Mouse (Mus musculus): ENCODE results near the gene Pex14. TPM values are rescaled to one million over a fixed set of nuclear protein-coding genes. Genes with fewer than 3 reads are reported as not detected.

Pex14 gene
- 39.6 and 43.7 TPM in 2 replicates for polyA plus RNA-seq (2014; fragmentation: Nextera tagmentation; extraction: Ambion mirVana)

DNA sequence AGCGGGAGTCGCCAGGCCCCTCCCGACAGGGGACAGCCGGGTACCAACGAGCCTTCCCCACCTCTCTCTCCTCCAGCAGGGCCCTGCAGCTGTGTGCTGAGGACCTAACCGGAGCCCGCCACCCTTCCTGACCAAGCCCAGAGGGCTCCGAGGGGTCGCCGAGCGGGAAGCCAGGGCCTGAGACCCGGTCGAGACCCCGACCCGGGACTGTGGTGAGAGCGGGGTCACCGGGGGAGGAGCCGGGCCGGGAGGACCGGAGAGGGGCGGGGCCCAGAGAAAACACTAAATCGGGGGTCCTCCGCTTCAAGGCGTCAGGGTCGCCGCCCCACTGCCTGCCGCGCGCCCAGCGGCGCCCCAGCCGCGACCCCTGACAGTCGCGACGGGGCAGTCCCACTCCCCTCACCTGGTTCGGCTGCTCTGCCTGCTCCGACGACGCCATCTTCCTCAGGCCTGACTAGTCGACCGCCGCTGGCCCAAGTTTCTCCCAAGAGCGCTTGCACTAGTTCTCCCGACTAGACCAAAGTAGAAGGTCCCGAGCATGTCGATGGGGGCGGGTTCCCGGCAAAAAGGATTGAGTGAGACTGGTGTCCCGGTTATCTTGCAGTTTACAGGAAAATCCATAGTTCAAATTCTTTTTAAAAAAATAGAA, at the start of gene Pex14:
TSS of gene Pex14 (minus strand) at position 508 of the 649 bp plus-strand sequence.
- under 1% methylated on average over 47 of the region's 50 CpGs for WGBS
- ATAC-seq (ENCODE audit: insufficient read depth) (peak; percentile 80), DNase-seq (peak; percentile 96)
- TF ChIP-seq CTCF (IDR thresholded peaks at IDR 0.05; ENCODE audit: low read depth), result no peak
- H3K36me3 ChIP-seq (ENCODE audit: insufficient read depth), result no peaks in the 10 kb centered on the region
- H3K4me2 ChIP-seq, result peak within 1 kb of the TSS; percentile 94
- H3K9ac ChIP-seq, result peak within 1 kb of the TSS; percentile 88
- H3K27me3 ChIP-seq (ENCODE audit: insufficient read depth, low read length), result no peaks in the 10 kb centered on the region
- H3K27ac ChIP-seq (ENCODE audit: low read depth), result peak within 1 kb of the TSS; percentile 63; the same call in 1 of the 2 replicates
- H3K4me3 ChIP-seq (ENCODE audit: low read depth, low read length), result peak within 1 kb of the TSS; percentile 98
- no peaks in the 10 kb centered on the region for H3K9me3 ChIP-seq (ENCODE audit: low read depth, low read length)
- H3K4me1 ChIP-seq (ENCODE audit: insufficient read depth), result peaks cover 5% of the 10 kb centered on the region; the same call in 1 of the 2 replicates

DNA sequence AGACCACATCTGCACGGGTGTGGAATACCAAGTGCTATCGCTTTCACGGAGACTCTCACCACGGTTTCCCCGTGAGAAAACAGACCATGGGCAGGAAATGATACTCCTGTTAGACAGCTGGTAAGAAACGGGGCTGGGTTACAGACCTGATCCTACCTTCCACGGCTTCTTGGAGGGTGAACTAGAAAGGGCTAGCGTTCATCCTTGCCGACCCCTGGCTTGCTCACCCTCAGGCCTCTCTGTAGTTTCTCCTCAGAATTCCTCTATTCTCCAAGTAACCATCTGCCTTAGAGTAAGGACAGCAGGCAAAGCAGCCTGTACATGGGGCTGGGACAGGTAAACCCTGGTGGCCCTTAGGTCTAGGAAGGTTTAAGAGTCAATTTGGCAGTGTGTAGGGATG, 49.5 kb upstream of the Pex14 start:
- 75% methylated on average over 9 of the region's 9 CpGs for WGBS

DNA sequence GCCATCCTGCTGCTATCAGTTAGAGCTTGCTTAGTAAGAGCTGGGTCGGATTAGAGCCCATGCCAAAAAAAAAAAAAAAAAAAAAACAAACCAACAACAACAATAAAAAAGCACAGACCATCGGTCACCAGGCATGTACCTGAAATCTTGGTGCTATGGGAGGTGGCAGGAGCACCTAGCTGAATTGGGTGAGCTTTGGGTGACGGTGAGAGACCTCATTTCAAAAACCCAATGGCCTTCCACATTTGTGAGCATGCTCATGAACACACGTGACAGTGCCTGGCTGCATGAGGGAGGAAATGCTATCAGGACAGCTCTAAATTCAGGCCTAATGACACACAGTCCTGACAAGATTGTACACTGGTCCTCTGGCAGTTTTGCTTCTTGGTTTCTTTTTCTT, 48.4 kb upstream of the Pex14 start:
- Histone ChIP-seq H3K4me2 (no peak overlapping the region), H3K27ac (ENCODE audit: low read depth) (no peak overlapping the region), H3K9ac (no peak overlapping the region), H3K36me3 (ENCODE audit: insufficient read depth) (peaks cover 39% of the 10 kb centered on the region), H3K4me1 (ENCODE audit: insufficient read depth) (no peaks in the 10 kb centered on the region), H3K27me3 (ENCODE audit: insufficient read depth, low read length) (no peaks in the 10 kb centered on the region), H3K9me3 (ENCODE audit: low read depth, low read length) (no peaks in the 10 kb centered on the region), H3K4me3 (ENCODE audit: low read depth, low read length) (no peak overlapping the region)
- ATAC-seq (ENCODE audit: insufficient read depth) (no peak), DNase-seq (no peak)
- no peak for TF ChIP-seq CTCF (IDR thresholded peaks at IDR 0.05; ENCODE audit: low read depth)
- whole genome bisulfite sequencing, result 68% methylated on average over 4 of the region's 4 CpGs

More for the DNA sequence above, 49.5 kb upstream of the Pex14 start:
- Histone ChIP-seq H3K9ac (no peak overlapping the region), H3K36me3 (ENCODE audit: insufficient read depth) (peaks cover 51% of the 10 kb centered on the region), H3K27me3 (ENCODE audit: insufficient read depth, low read length) (no peaks in the 10 kb centered on the region), H3K4me2 (no peak overlapping the region), H3K9me3 (ENCODE audit: low read depth, low read length) (no peaks in the 10 kb centered on the region), H3K27ac (ENCODE audit: low read depth) (peak overlapping the region; percentile 8; the same call in 1 of the 2 replicates), H3K4me1 (ENCODE audit: insufficient read depth) (no peaks in the 10 kb centered on the region), H3K4me3 (ENCODE audit: low read depth, low read length) (no peak overlapping the region)
- DNase-seq (no peak), ATAC-seq (ENCODE audit: insufficient read depth) (no peak)
- TF ChIP-seq CTCF (IDR thresholded peaks at IDR 0.05; ENCODE audit: low read depth), result no peak

DNA sequence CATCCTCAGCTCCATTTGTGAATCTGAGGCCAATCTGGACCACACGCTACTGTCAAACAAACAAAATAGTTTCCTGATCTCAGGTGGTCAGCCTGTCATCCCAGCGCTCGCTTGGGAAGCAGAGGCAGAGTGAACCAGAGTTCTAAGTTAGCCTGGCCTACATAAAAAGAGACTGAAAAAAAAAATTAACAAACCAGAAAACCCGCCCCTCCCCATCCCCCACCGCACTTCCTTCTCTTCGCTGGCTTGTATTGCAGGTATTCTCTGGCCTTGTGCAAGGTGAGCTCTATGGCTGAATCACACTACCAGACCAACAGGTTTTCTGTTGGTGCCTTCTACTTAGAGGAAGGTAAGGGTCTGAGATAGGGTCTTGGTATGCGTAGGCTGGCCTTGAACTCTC, 47.9 kb upstream of the Pex14 start:
- H3K4me2 ChIP-seq, result no peak overlapping the region
- ATAC-seq (ENCODE audit: insufficient read depth) (no peak), DNase-seq (no peak)
- H3K27me3 ChIP-seq (ENCODE audit: insufficient read depth, low read length), result no peaks in the 10 kb centered on the region
- TF ChIP-seq CTCF (IDR thresholded peaks at IDR 0.05; ENCODE audit: low read depth), result no peak
- H3K9ac ChIP-seq, result no peak overlapping the region
- no peak overlapping the region for H3K4me3 ChIP-seq (ENCODE audit: low read depth, low read length)
- H3K36me3 ChIP-seq (ENCODE audit: insufficient read depth), result peaks cover 34% of the 10 kb centered on the region
- H3K4me1 ChIP-seq (ENCODE audit: insufficient read depth), result no peaks in the 10 kb centered on the region
- 66% methylated on average over 7 of the region's 7 CpGs for WGBS
- no peak overlapping the region for H3K27ac ChIP-seq (ENCODE audit: low read depth)
- H3K9me3 ChIP-seq (ENCODE audit: low read depth, low read length), result no peaks in the 10 kb centered on the region

DNA sequence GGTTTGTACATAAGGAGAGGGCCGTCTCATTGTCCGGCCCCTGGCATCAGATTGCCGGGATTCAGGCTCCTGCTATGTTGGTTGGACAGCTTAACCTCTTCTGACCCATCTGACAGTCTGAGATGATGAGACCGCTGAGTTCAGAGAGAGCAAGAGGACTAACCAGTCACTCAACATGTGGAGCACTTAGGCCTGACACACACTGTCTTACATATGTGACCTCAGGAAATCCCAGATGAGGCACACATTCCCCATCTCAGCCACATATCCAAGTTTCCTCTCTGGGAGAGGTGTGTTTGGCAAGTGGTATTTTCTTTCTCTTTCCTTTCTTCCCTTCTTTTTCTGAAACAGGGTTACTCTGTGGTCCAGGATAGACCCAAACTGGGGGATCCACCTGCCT, 45.5 kb upstream of the Pex14 start:
- DNase-seq, result no peak
- Histone ChIP-seq H3K9ac (no peak overlapping the region), H3K27ac (ENCODE audit: low read depth) (no peak overlapping the region), H3K4me1 (ENCODE audit: insufficient read depth) (no peaks in the 10 kb centered on the region), H3K36me3 (ENCODE audit: insufficient read depth) (peaks cover 10% of the 10 kb centered on the region), H3K4me2 (no peak overlapping the region), H3K27me3 (ENCODE audit: insufficient read depth, low read length) (no peaks in the 10 kb centered on the region), H3K9me3 (ENCODE audit: low read depth, low read length) (no peaks in the 10 kb centered on the region), H3K4me3 (ENCODE audit: low read depth, low read length) (no peak overlapping the region)
- ATAC-seq (ENCODE audit: insufficient read depth), result no peak
- 73% methylated on average over 4 of the region's 4 CpGs for WGBS
- no peak for TF ChIP-seq CTCF (IDR thresholded peaks at IDR 0.05; ENCODE audit: low read depth)

DNA sequence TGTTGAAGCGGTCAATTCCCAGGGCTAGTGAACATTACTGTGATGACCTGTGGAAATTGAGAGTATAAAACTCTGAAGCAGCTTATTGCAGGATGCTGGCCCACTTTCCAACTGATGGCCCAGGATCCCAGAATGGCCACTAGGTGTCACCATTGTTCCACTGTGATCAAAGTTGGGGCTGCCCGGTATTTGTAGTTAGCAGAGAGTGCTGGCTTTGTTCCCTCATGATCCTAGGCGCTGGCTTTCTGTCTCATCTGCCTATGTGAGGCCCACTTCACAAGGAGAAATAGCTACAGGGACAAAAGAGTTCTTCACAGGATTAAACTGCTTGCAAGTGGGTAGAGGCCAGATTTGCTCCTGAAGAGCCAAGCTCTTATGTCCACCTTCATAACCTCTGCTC, 44.8 kb upstream of the Pex14 start:
- H3K4me2 ChIP-seq, result no peak overlapping the region
- H3K4me3 ChIP-seq (ENCODE audit: low read depth, low read length), result no peak overlapping the region
- peaks cover 4% of the 10 kb centered on the region; the same call in 1 of the 2 replicates for H3K36me3 ChIP-seq (ENCODE audit: insufficient read depth)
- DNase-seq (peak; percentile 96), ATAC-seq (ENCODE audit: insufficient read depth) (peak; percentile 86)
- H3K27ac ChIP-seq (ENCODE audit: low read depth), result no peak overlapping the region
- peak; percentile 98 for TF ChIP-seq CTCF (IDR thresholded peaks at IDR 0.05; ENCODE audit: low read depth)
- no peaks in the 10 kb centered on the region for H3K27me3 ChIP-seq (ENCODE audit: insufficient read depth, low read length)
- H3K9me3 ChIP-seq (ENCODE audit: low read depth, low read length), result no peaks in the 10 kb centered on the region
- WGBS, result 2% methylated on average over 3 of the region's 3 CpGs
- peak overlapping the region; percentile 26 for H3K9ac ChIP-seq
- H3K4me1 ChIP-seq (ENCODE audit: insufficient read depth), result no peaks in the 10 kb centered on the region

DNA sequence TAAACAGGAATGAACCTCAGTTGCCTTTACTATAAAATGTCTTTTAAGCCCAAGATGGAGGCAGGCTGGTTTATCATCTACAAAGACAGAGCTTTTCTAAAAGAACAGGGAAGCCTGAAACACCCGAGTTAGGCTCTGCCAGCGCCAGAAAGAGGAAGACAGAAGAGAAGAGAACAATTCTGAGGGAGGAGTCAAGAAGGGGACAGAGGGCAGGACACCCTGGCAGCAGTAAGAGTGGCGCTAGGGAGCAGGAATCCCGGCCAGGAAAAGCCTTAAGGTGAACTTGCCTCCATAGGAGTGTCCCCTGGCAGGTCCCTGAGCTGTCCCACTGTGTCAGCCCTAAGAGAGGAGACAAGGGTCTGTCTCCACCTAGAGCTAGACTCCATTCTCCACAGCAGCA, 43.9 kb upstream of the Pex14 start:
- no peaks in the 10 kb centered on the region for H3K36me3 ChIP-seq (ENCODE audit: insufficient read depth)
- DNase-seq, result no peak
- H3K27me3 ChIP-seq (ENCODE audit: insufficient read depth, low read length), result no peaks in the 10 kb centered on the region
- no peak for TF ChIP-seq CTCF (IDR thresholded peaks at IDR 0.05; ENCODE audit: low read depth)
- no peaks in the 10 kb centered on the region for H3K4me1 ChIP-seq (ENCODE audit: insufficient read depth)
- 19% methylated on average over 4 of the region's 4 CpGs for WGBS
- no peaks in the 10 kb centered on the region for H3K9me3 ChIP-seq (ENCODE audit: low read depth, low read length)
- no peak overlapping the region for H3K9ac ChIP-seq
- H3K4me3 ChIP-seq (ENCODE audit: low read depth, low read length), result no peak overlapping the region
- no peak overlapping the region for H3K27ac ChIP-seq (ENCODE audit: low read depth)
- no peak for ATAC-seq (ENCODE audit: insufficient read depth)
- no peak overlapping the region for H3K4me2 ChIP-seq

All from lung, embryonic 14.5 days (tissue).